Comparison of ENCODE assay signal across 18 mouse cellular contexts in genomic region chr10:80670531-80670930, GRCm38 (mm10). TPM values are rescaled to one million over a fixed set of nuclear protein-coding genes. Genes with fewer than 3 reads are reported as not detected.
DNase-seq lines count a peak whose midpoint lies in the region; ATAC-seq and TF ChIP-seq lines count a peak whose summit lies in the region.
"Had no signal": no experiment of that assay in that cellular context is flagged by ENCODE, and none has a peak within 500 bp of the region (broad histone marks: within the 10 kb centered on the region; RNA-seq: fewer than 3 reads in every experiment).

No protein-coding gene starts in this region.

- H3K36me3 ChIP-seq in heart, adult 2 months (ENCODE audit: control insufficient read depth, insufficient read depth, low read length) = peaks cover 29% of the 10 kb centered on the region
- H3K36me3 ChIP-seq in kidney, adult 2 months (ENCODE audit: control insufficient read depth, insufficient read depth, low read length) = peaks cover 12% of the 10 kb centered on the region
- peaks cover 81% of the 10 kb centered on the region for H3K36me3 ChIP-seq in kidney, embryonic 14.5 days (ENCODE audit: control insufficient read depth, insufficient read depth, low read length)
- H3K36me3 ChIP-seq in spleen, adult 2 months (ENCODE audit: control insufficient read depth, insufficient read depth, low read length) = peaks cover 77% of the 10 kb centered on the region

- H3K4me1 ChIP-seq in heart, adult 2 months (ENCODE audit: control insufficient read depth, insufficient read depth, low read length) = peaks cover 44% of the 10 kb centered on the region
- peaks cover 64% of the 10 kb centered on the region for H3K4me1 ChIP-seq in kidney, adult 2 months (ENCODE audit: control insufficient read depth, insufficient read depth, low read length)
- H3K4me1 ChIP-seq in kidney, embryonic 14.5 days (ENCODE audit: control insufficient read depth, insufficient read depth, low read length) = peaks cover 34% of the 10 kb centered on the region
- H3K4me1 ChIP-seq in spleen, adult 2 months (ENCODE audit: control insufficient read depth, insufficient read depth, insufficient read length) = peaks cover 58% of the 10 kb centered on the region

- no peaks in the 10 kb centered on the region for H3K9me3 ChIP-seq in kidney, embryonic 14.5 days (ENCODE audit: control insufficient read depth, low read length)
- H3K9me3 ChIP-seq: embryonic facial prominence, embryonic 13.5 days; forebrain, embryonic 12.5 days; heart, embryonic 13.5 days; hindbrain, embryonic 15.5 days; limb, embryonic 13.5 days; midbrain, embryonic 12.5 days had no signal

- peak overlapping the region; percentile 36; the same call in 1 of the 2 replicates for H3K9ac ChIP-seq in heart, adult 2 months (ENCODE audit: low read depth, low read length)
- no peak overlapping the region for H3K9ac ChIP-seq in kidney, embryonic 14.5 days (ENCODE audit: low read depth, low read length)
- H3K9ac ChIP-seq: forebrain, embryonic 12.5 days; heart, embryonic 13.5 days; hindbrain, embryonic 15.5 days; limb, embryonic 13.5 days; midbrain, embryonic 12.5 days had no signal

- intact Hi-C loops in heart, adult 2 months (cut with DNase I) = no loop called here

- no peak for TF ChIP-seq CTCF in heart, adult 2 months (IDR thresholded peaks at IDR 0.05)
- no peak for TF ChIP-seq CTCF in kidney, adult 2 months (conservative IDR thresholded peaks at IDR 0.05; ENCODE audit: insufficient read depth, insufficient read length, low read depth, low read length)
- TF ChIP-seq CTCF in spleen, adult 2 months (IDR thresholded peaks at IDR 0.05; ENCODE audit: extremely low read depth, insufficient read depth, insufficient read length, insufficient replicate concordance) = no peak

- no peak for TF ChIP-seq EP300 in heart, adult 2 months (IDR thresholded peaks at IDR 0.05; ENCODE audit: insufficient read depth, low read depth, low read length)

- no peaks in the 10 kb centered on the region for H3K27me3 ChIP-seq in heart, adult 2 months (ENCODE audit: control insufficient read depth, insufficient read depth, low read length)
- H3K27me3 ChIP-seq in kidney, adult 2 months (replicated peaks; ENCODE audit: control insufficient read depth, insufficient read depth, low read length) = no peaks in the 10 kb centered on the region
- H3K27me3 ChIP-seq in kidney, embryonic 14.5 days (ENCODE audit: control insufficient read depth, insufficient read depth, low read length) = no peaks in the 10 kb centered on the region
- H3K27me3 ChIP-seq in spleen, adult 2 months (ENCODE audit: control insufficient read depth, insufficient read depth, low read length) = no peaks in the 10 kb centered on the region
- H3K27me3 ChIP-seq: embryonic facial prominence, embryonic 13.5 days; forebrain, embryonic 12.5 days; heart, embryonic 13.5 days; hindbrain, embryonic 15.5 days; limb, embryonic 13.5 days; midbrain, embryonic 12.5 days had no signal

- H3K27ac ChIP-seq in heart, adult 2 months = peak overlapping the region; percentile 97
- peak overlapping the region; percentile 57 for H3K27ac ChIP-seq in kidney, adult 2 months (ENCODE audit: insufficient read depth, low read depth, low read length)
- H3K27ac ChIP-seq in kidney, embryonic 14.5 days (ENCODE audit: low read depth, low read length) = no peak overlapping the region
- H3K27ac ChIP-seq in spleen, adult 2 months (ENCODE audit: insufficient read depth, low read length) = peak overlapping the region; percentile 44
- H3K27ac ChIP-seq: embryonic facial prominence, embryonic 13.5 days; forebrain, embryonic 12.5 days; heart, embryonic 13.5 days; hindbrain, embryonic 15.5 days; kidney, postnatal 0 days; limb, embryonic 13.5 days; midbrain, embryonic 12.5 days had no signal

- no peak overlapping the region for H3K4me3 ChIP-seq in heart, adult 2 months
- H3K4me3 ChIP-seq in kidney, adult 2 months (ENCODE audit: insufficient read depth, low read depth, low read length) = no peak overlapping the region
- H3K4me3 ChIP-seq in kidney, embryonic 14.5 days (ENCODE audit: low read length) = no peak overlapping the region
- no peak overlapping the region for H3K4me3 ChIP-seq in spleen, adult 2 months (ENCODE audit: extremely low read depth, insufficient read depth, insufficient read length)
- H3K4me3 ChIP-seq: embryonic facial prominence, embryonic 13.5 days; erythroblast, embryonic 14.5 days; forebrain, embryonic 12.5 days; heart, embryonic 13.5 days; hindbrain, embryonic 15.5 days; limb, embryonic 13.5 days; midbrain, embryonic 12.5 days had no signal

- no peak for ATAC-seq in kidney, embryonic 14.5 days (ENCODE audit: low FRiP score, low TSS enrichment)

- peaks cover 6% of the 10 kb centered on the region for H3K79me2 ChIP-seq in heart, adult 2 months (replicated peaks; ENCODE audit: control insufficient read depth, insufficient read depth, low read length)

- TF ChIP-seq POLR2A in heart, adult 2 months (IDR thresholded peaks at IDR 0.05; ENCODE audit: insufficient read depth, low read depth, low read length) = no peak
- no peak for TF ChIP-seq POLR2A in kidney, adult 2 months (IDR thresholded peaks at IDR 0.05; ENCODE audit: low read depth, low read length)
- TF ChIP-seq POLR2A in spleen, adult 2 months (IDR thresholded peaks at IDR 0.05; ENCODE audit: low read depth, low read length) = no peak

- 53% methylated on average over 2 of the region's 2 CpGs for WGBS in heart, adult 2 months
- WGBS in kidney, adult 2 months = 52% methylated on average over 2 of the region's 2 CpGs
- 89% methylated on average over 2 of the region's 2 CpGs for WGBS in kidney, embryonic 14.5 days
- WGBS in spleen, adult 2 months = 95% methylated on average over 2 of the region's 2 CpGs

- H3K4me2 ChIP-seq in kidney, embryonic 14.5 days (replicated peaks; ENCODE audit: low read depth, low read length) = no peak overlapping the region
- H3K4me2 ChIP-seq: embryonic facial prominence, embryonic 13.5 days; forebrain, embryonic 12.5 days; heart, embryonic 13.5 days; hindbrain, embryonic 15.5 days; limb, embryonic 13.5 days; midbrain, embryonic 12.5 days had no signal

- DNase-seq in adrenal gland, postnatal 14 days = peak; percentile 48
- no peak for DNase-seq in adrenal gland, postnatal 25 days
- no peak for DNase-seq in heart, adult 2 months
- no peak for DNase-seq in heart, adult 11 months
- no peak for DNase-seq in kidney, adult 2 months
- DNase-seq in spleen, adult 2 months (ENCODE audit: low read depth in 1 of 2, low spot score in 2 of 2) = no peak
- no peak for DNase-seq in spleen, postnatal 10 days (ENCODE audit: low spot score in 2 of 2)
- DNase-seq: embryo, embryonic 11 days; layer of hippocampus, adult 9-11 months had no signal

RNA-seq across cellular contexts. Expression of gene Mknk2, which starts 7.4 kb away (rescaled TPM):
- 224 and 226 TPM in 2 replicates for total RNA-seq in adrenal gland, postnatal 14 days (2021)
- 155 and 164 TPM in 2 replicates for total RNA-seq in adrenal gland, postnatal 25 days (2021)
- total RNA-seq in heart, adult 2 months (2021) = 100 to 1,000 TPM; 176 to 229 TPM
- polyA plus RNA-seq in heart, adult 2 months (2012; rRNA removed) = 199 and 208 TPM in 2 replicates
- 163 and 210 TPM in 2 replicates for polyA plus RNA-seq in kidney, adult 2 months (2012; rRNA removed)
- polyA plus RNA-seq in kidney, embryonic 14.5 days (2014; fragmentation: Nextera tagmentation; extraction: Ambion mirVana) = 68.1 and 99.2 TPM in 2 replicates
- 351 and 533 TPM in 2 replicates for polyA plus RNA-seq in spleen, adult 2 months (2012; rRNA removed)

RNA-seq across cellular contexts. Expression of gene Btbd2, which starts 13.7 kb away (rescaled TPM):
- total RNA-seq in adrenal gland, postnatal 14 days (2021) = 53.5 and 58.0 TPM in 2 replicates
- 68.4 and 79.2 TPM in 2 replicates for total RNA-seq in adrenal gland, postnatal 25 days (2021)
- 10 to 100 TPM; 43.7 to 44.2 TPM for total RNA-seq in heart, adult 2 months (2021)
- 57.3 and 60.1 TPM in 2 replicates for polyA plus RNA-seq in heart, adult 2 months (2012; rRNA removed)
- 77.7 and 80.7 TPM in 2 replicates for polyA plus RNA-seq in kidney, adult 2 months (2012; rRNA removed)
- 63.4 and 80.2 TPM in 2 replicates for polyA plus RNA-seq in kidney, embryonic 14.5 days (2014; fragmentation: Nextera tagmentation; extraction: Ambion mirVana)
- 49.5 and 66.1 TPM in 2 replicates for polyA plus RNA-seq in spleen, adult 2 months (2012; rRNA removed)

RNA-seq across cellular contexts. Expression of gene Mob3a, which starts 31.2 kb away (rescaled TPM):
- 12.8 and 24.1 TPM in 2 replicates for total RNA-seq in adrenal gland, postnatal 14 days (2021)
- 15.2 and 18.8 TPM in 2 replicates for total RNA-seq in adrenal gland, postnatal 25 days (2021)
- total RNA-seq in heart, adult 2 months (2021) = 1 to 10 TPM; 7.4 to 7.6 TPM
- polyA plus RNA-seq in heart, adult 2 months (2012; rRNA removed) = 11.7 and 13.6 TPM in 2 replicates
- polyA plus RNA-seq in kidney, adult 2 months (2012; rRNA removed) = 14.3 and 19.5 TPM in 2 replicates
- polyA plus RNA-seq in kidney, embryonic 14.5 days (2014; fragmentation: Nextera tagmentation; extraction: Ambion mirVana) = 23.3 and 34.4 TPM in 2 replicates
- 130 and 156 TPM in 2 replicates for polyA plus RNA-seq in spleen, adult 2 months (2012; rRNA removed)

RNA-seq across cellular contexts. Expression of gene Izumo4, which starts 31.5 kb away (rescaled TPM):
- 12.1 and 12.6 TPM in 2 replicates for total RNA-seq in adrenal gland, postnatal 14 days (2021)
- 21.6 and 37.1 TPM in 2 replicates for total RNA-seq in adrenal gland, postnatal 25 days (2021)
- total RNA-seq in heart, adult 2 months (2021) = 1 to 10 TPM; 3.4 to 3.8 TPM
- polyA plus RNA-seq in heart, adult 2 months (2012; rRNA removed) = 13.3 and 15.6 TPM in 2 replicates
- polyA plus RNA-seq in kidney, adult 2 months (2012; rRNA removed) = 36.8 and 39.5 TPM in 2 replicates
- polyA plus RNA-seq in kidney, embryonic 14.5 days (2014; fragmentation: Nextera tagmentation; extraction: Ambion mirVana) = 8.5 and 14.6 TPM in 2 replicates
- polyA plus RNA-seq in spleen, adult 2 months (2012; rRNA removed) = 49.0 and 60.8 TPM in 2 replicates

RNA-seq across cellular contexts. Expression of gene Csnk1g2, which starts 47.9 kb away (rescaled TPM):
- 105 and 108 TPM in 2 replicates for total RNA-seq in adrenal gland, postnatal 14 days (2021)
- total RNA-seq in adrenal gland, postnatal 25 days (2021) = 127 and 157 TPM in 2 replicates
- 100 to 1,000 TPM; 117 to 130 TPM for total RNA-seq in heart, adult 2 months (2021)
- polyA plus RNA-seq in heart, adult 2 months (2012; rRNA removed) = 125 and 130 TPM in 2 replicates
- 166 and 193 TPM in 2 replicates for polyA plus RNA-seq in kidney, adult 2 months (2012; rRNA removed)
- polyA plus RNA-seq in kidney, embryonic 14.5 days (2014; fragmentation: Nextera tagmentation; extraction: Ambion mirVana) = 127 and 134 TPM in 2 replicates
- 206 and 283 TPM in 2 replicates for polyA plus RNA-seq in spleen, adult 2 months (2012; rRNA removed)
